Mouse (Mus musculus) ES-E14 (cell line): ENCODE data around the gene Nnmt.

Experiments used
- CHD2 ChIP-seq: IDR thresholded peaks from 2 replicates; pipeline ENCODE4 v1.6.1; 2014; ENCODE audit warnings: mild to moderate bottlenecking, low read depth, low read length, inconsistent platforms
- MAFK ChIP-seq: IDR thresholded peaks from 2 replicates; pipeline ENCODE4 v1.6.1; 2014; ENCODE audit warnings: mild to moderate bottlenecking, low read depth, low read length, inconsistent platforms; ENCODE audit not compliant: insufficient read depth
- ZNF384 ChIP-seq: IDR thresholded peaks from 2 replicates; pipeline ENCODE4 v1.6.1; 2012; ENCODE audit warnings: low read depth, low read length, inconsistent platforms

GRCm38 (mm10) chr9:48637161-48637560 lies 32.2 kb upstream of the Nnmt start:
- TF ChIP-seq CHD2 (no peak), MAFK (no peak), ZNF384 (no peak)
